Mouse (Mus musculus): ENCODE data around the gene Epp13.
"Not testable (repeated sequence)": the region's sequence is repeated elsewhere in the genome, so short reads cannot be mapped to it uniquely, and the experiment has no call there.

Gene Epp13

GRCm38 (mm10) chr7:6252410-6252809 lies at the start of gene Epp13:
Gene Epp13, plus strand, starts transcription at chr7:6252710.
- no peak for DNase-seq (ENCODE audit: low spot score in 2 of 2)

GRCm38 (mm10) chr7:6204200-6204599 lies 48.3 kb upstream of the Epp13 start:
- DNase-seq (ENCODE audit: low spot score in 2 of 2), result no peak

- no peak for DNase-seq (ENCODE audit: low spot score in 2 of 2)
Measured at GRCm38 (mm10) chr7:6213144-6213543, 39.4 kb upstream of the Epp13 start.

- not testable (repeated sequence) for DNase-seq (ENCODE audit: low spot score in 2 of 2)
Measured at GRCm38 (mm10) chr7:6214691-6215090, 37.8 kb upstream of the Epp13 start.

GRCm38 (mm10) chr7:6220147-6220546 lies 32.4 kb upstream of the Epp13 start:
- DNase-seq (ENCODE audit: low spot score in 2 of 2), result no peak

GRCm38 (mm10) chr7:6221978-6222377 lies 30.5 kb upstream of the Epp13 start, which contains the start of gene Zscan5b:
Gene Zscan5b, plus strand, starts transcription at chr7:6222278.
- no peak for DNase-seq (ENCODE audit: low spot score in 2 of 2)

GRCm38 (mm10) chr7:6228491-6228890 lies 24.0 kb upstream of the Epp13 start:
- not testable (repeated sequence) for DNase-seq (ENCODE audit: low spot score in 2 of 2)

- no peak for DNase-seq (ENCODE audit: low spot score in 2 of 2)
Measured at GRCm38 (mm10) chr7:6239787-6240186, 12.7 kb upstream of the Epp13 start.

- peak in 1 of 2 experiments; percentile 6 for DNase-seq (ENCODE audit: low spot score in 2 of 2)
Measured at GRCm38 (mm10) chr7:6240841-6241425, 11.6 kb upstream of the Epp13 start.

GRCm38 (mm10) chr7:6244361-6245292 lies 7.9 kb upstream of the Epp13 start:
- DNase-seq (ENCODE audit: low spot score in 2 of 2), result no peak

- no peak for DNase-seq (ENCODE audit: low spot score in 2 of 2)
Measured at GRCm38 (mm10) chr7:6254451-6254850, 1.9 kb downstream of the Epp13 start.

GRCm38 (mm10) chr7:6257386-6257785 lies 4.9 kb downstream of the Epp13 start:
- no peak for DNase-seq (ENCODE audit: low spot score in 2 of 2)

- DNase-seq (ENCODE audit: low spot score in 2 of 2), result no peak
Measured at GRCm38 (mm10) chr7:6258232-6259220, 6.0 kb downstream of the Epp13 start.

- DNase-seq (ENCODE audit: low spot score in 2 of 2), result not testable (repeated sequence)
Measured at GRCm38 (mm10) chr7:6260004-6260403, 7.5 kb downstream of the Epp13 start.

- DNase-seq (ENCODE audit: low spot score in 2 of 2), result no peak
Measured at GRCm38 (mm10) chr7:6262120-6262519, 9.6 kb downstream of the Epp13 start.

GRCm38 (mm10) chr7:6262984-6263383 lies 10.5 kb downstream of the Epp13 start:
- DNase-seq (ENCODE audit: low spot score in 2 of 2), result no peak

- DNase-seq (ENCODE audit: low spot score in 2 of 2), result no peak
Measured at GRCm38 (mm10) chr7:6265695-6266094, 13.2 kb downstream of the Epp13 start.

- no peak for DNase-seq (ENCODE audit: low spot score in 2 of 2)
Measured at GRCm38 (mm10) chr7:6277906-6278305, 25.4 kb downstream of the Epp13 start.

- peak; percentile 50 to 70 for DNase-seq (ENCODE audit: low spot score in 2 of 2)
Measured at GRCm38 (mm10) chr7:6282749-6283148, 30.2 kb downstream of the Epp13 start.

- peak; percentile 59 to 72 for DNase-seq (ENCODE audit: low spot score in 2 of 2)
Measured at GRCm38 (mm10) chr7:6283451-6284075, 31.1 kb downstream of the Epp13 start.

GRCm38 (mm10) chr7:6284442-6285012 lies 32.0 kb downstream of the Epp13 start:
- DNase-seq (ENCODE audit: low spot score in 2 of 2), result no peak
